Mouse (Mus musculus) MEL (cell line): ENCODE measurements around the gene Myg1.

ENCODE experiments used
- CHD2 ChIP-seq: IDR thresholded peaks from 2 replicates; pipeline ENCODE4 v1.6.1; 2011; ENCODE audit warnings: low read length, improper control_type of control experiment
- POLR2A ChIP-seq, 2 experiments: IDR thresholded peaks; 2 replicates each; pipeline ENCODE4 v1.6.1; 2011 to 2012; ENCODE audit warnings: low read length in 2 of 2, mild to moderate bottlenecking in 2 of 2, control low read depth in 1 of 2, improper control_type of control experiment in 1 of 2, low read depth in 1 of 2, moderate library complexity in 1 of 2; ENCODE audit not compliant: control insufficient read depth in 1 of 2, insufficient read depth in 1 of 2, poor library complexity in 1 of 2
- RAD21 ChIP-seq: IDR thresholded peaks from 2 replicates; pipeline ENCODE4 v1.6.1; 2011; ENCODE audit warnings: mild to moderate bottlenecking, low read depth, low read length, improper control_type of control experiment
- SIN3A ChIP-seq: IDR thresholded peaks from 2 replicates; pipeline ENCODE4 v1.6.1; 2012; ENCODE audit warnings: low read length, improper control_type of control experiment, inconsistent platforms

GRCm38 (mm10) chr15:102339612-102340011 is 8.1 kb downstream of the Myg1 start:
- TF ChIP-seq POLR2A (IDR thresholded peaks at IDR 0.05; ENCODE audit: control insufficient read depth in 1 of 2, insufficient read depth in 1 of 2, low read depth in 1 of 2, low read length in 2 of 2, poor library complexity in 1 of 2) (0 out of 4 replicates have a peak, but pooled peaks of 1 of the 2 experiments have one; percentile 13), RAD21 (no peak), SIN3A (no peak), CHD2 (no peak)
